Comparison of ENCODE assay signal across 8 mouse cellular contexts in genomic region chr2:157135014-157135413, GRCm38 (mm10). TPM values are rescaled to one million over a fixed set of nuclear protein-coding genes. Genes with fewer than 3 reads are reported as not detected.
DNase-seq lines count a peak whose midpoint lies in the region; ATAC-seq lines count a peak whose summit lies in the region.

Gene Samhd1 (minus strand): TSS chr2:157135265.

- peak; percentile 60 for ATAC-seq in inflammation-experienced regulatory T-cells, adult 6 months
- ATAC-seq in megakaryocyte-erythroid progenitor cell, adult 5-6 weeks (replicated peaks; ENCODE audit: low FRiP score, low TSS enrichment, poor library complexity, severe bottlenecking) = peak; percentile 85

- intact Hi-C loops in gastrocnemius, postnatal 14 days (cut with DNase I; ENCODE audit: low total_unique reads) = no loop called here
- intact Hi-C loops in left cerebral cortex, postnatal 10 days (cut with DNase I) = loop anchor here (10.0 kb wide), 1 partner anchor 440 kb away; the partner anchor contains the start of gene Blcap

- DNase-seq in adipocyte (ENCODE audit: low spot score) = peak; percentile 98
- peak; percentile 94 for DNase-seq in embryo, embryonic 10 days (ENCODE audit: low spot score)
- peak; percentile 97 for DNase-seq in gastrocnemius, postnatal 14 days
- peak; percentile 82 to 94 for DNase-seq in left cerebral cortex, postnatal 10 days (ENCODE audit: extremely low spot score in 1 of 2, low spot score in 2 of 2)
- peak; percentile 88 for DNase-seq in right cerebral cortex, postnatal 25 days
- DNase-seq in urinary bladder, postnatal 4 days (ENCODE audit: low spot score in 2 of 2) = peak; percentile 93 to 96

RNA-seq across cellular contexts. Expression of gene Samhd1, which starts in this region (rescaled TPM):
- 10 to 100 TPM; 11.4 to 13.7 TPM for total RNA-seq in gastrocnemius, postnatal 14 days (2021)
- polyA plus RNA-seq in inflammation-experienced regulatory T-cells, adult 6 months (2017; shearing (Covaris generic)) = 100 to 1,000 TPM; 383 to 537 (median 471) TPM
- 10 to 100 TPM; 16.7 to 17.4 TPM for total RNA-seq in left cerebral cortex, postnatal 10 days (2021)
- total RNA-seq in megakaryocyte-erythroid progenitor cell, adult 5-6 weeks (2014; fragmentation: Nextera tagmentation) = 63.5 and 64.5 TPM in 2 replicates
- total RNA-seq in megakaryocyte-erythroid progenitor cell, adult 5-6 weeks (2017) = 48.9 and 60.9 TPM in 2 replicates

Comparison
In these comparisons a context has a peak if more than half of its experiments do, and no peak if none do; other contexts are left out.
1. Peak in every context shown above with its lines: DNase-seq and ATAC-seq.